Mouse (Mus musculus) 3T3-L1 (cell line): ENCODE data around the gene Gpa33.

ENCODE experiments used
- DNase-seq: peaks from one replicate; pipeline ENCODE4 v3.0.0-alpha.2; 2015; ENCODE audit warnings: low read depth, low spot score

Gene Gpa33

GRCm38 (mm10) chr1:166160569-166161445 lies 30.8 kb downstream of the Gpa33 start:
- DNase-seq: peak; percentile 82

- no peak for DNase-seq
Observed at GRCm38 (mm10) chr1:166164580-166164979, 34.5 kb downstream of the Gpa33 start.

GRCm38 (mm10) chr1:166165159-166165558 lies 35.1 kb downstream of the Gpa33 start:
- no peak for DNase-seq

GRCm38 (mm10) chr1:166167405-166167804 lies 37.4 kb downstream of the Gpa33 start:
- no peak for DNase-seq

- no peak for DNase-seq
Observed at GRCm38 (mm10) chr1:166168017-166168416, 38.0 kb downstream of the Gpa33 start.

- DNase-seq: no peak
Observed at GRCm38 (mm10) chr1:166169713-166170112, 39.7 kb downstream of the Gpa33 start.

- DNase-seq: no peak
Observed at GRCm38 (mm10) chr1:166170852-166171251, 40.8 kb downstream of the Gpa33 start.

GRCm38 (mm10) chr1:166172992-166173391 lies 43.0 kb downstream of the Gpa33 start:
- no peak for DNase-seq

- no peak for DNase-seq
Observed at GRCm38 (mm10) chr1:166173621-166174020, 43.6 kb downstream of the Gpa33 start.

- no peak for DNase-seq
Observed at GRCm38 (mm10) chr1:166181510-166181909, 51.5 kb downstream of the Gpa33 start.

- DNase-seq: no peak
Observed at GRCm38 (mm10) chr1:166182952-166183627, 53.1 kb downstream of the Gpa33 start.

- DNase-seq: no peak
Observed at GRCm38 (mm10) chr1:166184391-166185229, 54.6 kb downstream of the Gpa33 start.

- DNase-seq: no peak
Observed at GRCm38 (mm10) chr1:166185357-166185756, 55.3 kb downstream of the Gpa33 start.

- no peak for DNase-seq
Observed at GRCm38 (mm10) chr1:166189821-166190220, 59.8 kb downstream of the Gpa33 start.

GRCm38 (mm10) chr1:166204171-166204570 lies 74.1 kb downstream of the Gpa33 start:
- no peak for DNase-seq

- DNase-seq: no peak
Observed at GRCm38 (mm10) chr1:166205159-166205558, 75.1 kb downstream of the Gpa33 start.

GRCm38 (mm10) chr1:166209371-166209770 lies 79.3 kb downstream of the Gpa33 start:
- DNase-seq: no peak

- peak; percentile 28 for DNase-seq
Observed at GRCm38 (mm10) chr1:166214181-166214580, 84.1 kb downstream of the Gpa33 start.
